Mouse (Mus musculus) stomach, postnatal 0 days (tissue): ENCODE results near the gene Abl2. TPM values are rescaled to one million over a fixed set of nuclear protein-coding genes. Genes with fewer than 3 reads are reported as not detected.
A peak's percentile ranks its signal among the peaks of the same experiment; 100 is the strongest.

Experiments
- ATAC-seq: fragments of 200-750 bp; cut with Nextera tagmentation; 2 replicates; pipeline ENCODE4 v1.8.0; 2017; ENCODE audit not compliant: low FRiP score, low TSS enrichment
- DNase-seq: peaks from one replicate; pipeline ENCODE4 v3.0.0-alpha.2; 2016; ENCODE audit warnings: low spot score
- H3K27ac ChIP-seq: fragments of 300-500 bp; sonication (generic); replicated peaks from 2 replicates; pipeline ENCODE4 v1.5.1; 2014; ENCODE audit warnings: mild to moderate bottlenecking, control low read depth
- H3K27me3 ChIP-seq: fragments of 300-500 bp; sonication (generic); 2 replicates; pipeline ENCODE4 v1.6.1; 2014; ENCODE audit warnings: low read length; ENCODE audit not compliant: control insufficient read depth, insufficient read depth
- H3K36me3 ChIP-seq: fragments of 300-500 bp; sonication (generic); 2 replicates; pipeline ENCODE4 v1.6.1; 2014; ENCODE audit warnings: low read length, mixed read lengths; ENCODE audit not compliant: control insufficient read depth, insufficient read depth
- H3K4me1 ChIP-seq: fragments of 300-500 bp; sonication (generic); replicated peaks from 2 replicates; pipeline ENCODE4 v1.6.1; 2014; ENCODE audit warnings: antibody characterized with exemption; ENCODE audit not compliant: control insufficient read depth, insufficient read depth
- H3K4me2 ChIP-seq: fragments of 300-500 bp; sonication (generic); replicated peaks from 2 replicates; pipeline ENCODE4 v1.6.1; 2014; ENCODE audit warnings: low read depth, mild to moderate bottlenecking, control low read depth, moderate library complexity
- H3K4me3 ChIP-seq: fragments of 300-500 bp; sonication (generic); 2 replicates; pipeline ENCODE4 v1.5.1; 2014; ENCODE audit warnings: low read depth, low read length, control low read depth
- H3K9ac ChIP-seq: fragments of 300-500 bp; sonication (generic); 2 replicates; pipeline ENCODE4 v1.6.1; 2014; ENCODE audit warnings: mild to moderate bottlenecking, low read length, control low read depth, mixed read lengths
- H3K9me3 ChIP-seq: fragments of 300-500 bp; sonication (generic); 2 replicates; pipeline ENCODE4 v1.6.1; 2016; ENCODE audit warnings: low read length; ENCODE audit not compliant: control insufficient read depth
- CTCF ChIP-seq: IDR thresholded peaks from 2 replicates; pipeline ENCODE4 v1.5.1; 2016; ENCODE audit warnings: antibody characterized with exemption, low read depth, mild to moderate bottlenecking, moderate library complexity
- EP300 ChIP-seq: optimal IDR thresholded peaks from 2 replicates; pipeline ENCODE3; 2016; ENCODE audit warnings: antibody characterized with exemption
- WGBS: fragments of 180-500 bp; shearing (Covaris S2); extraction: QIAGEN DNeasy Blood & Tissue Kit; methylation state at CpG from one replicate; pipeline ENCODE4 v1.1.7; 2014; 5-methylcytosine and 5-hydroxymethylcytosine counted together
- polyA plus RNA-seq: library from polyadenylated mRNA; unstranded; fragments of >200 nt; fragmentation: Nextera tagmentation; extraction: Ambion mirVana; gene quantifications from 2 replicates; pipeline ENCODE4 v1.2.1, GENCODE M21; 2015

Gene Abl2
- polyA plus RNA-seq, 1 experiment from 2014 or later: 1.4 TPM

GRCm38 (mm10) chr1:156616989-156617598 lies 58.5 kb downstream of the Abl2 start:
- H3K27me3 ChIP-seq: no peaks in the 10 kb centered on the region
- ATAC-seq (peak; percentile 48; the same call in 1 of the 2 replicates), DNase-seq (peak; percentile 44)
- H3K9me3 ChIP-seq: no peaks in the 10 kb centered on the region
- peak overlapping the region; percentile 53 for H3K27ac ChIP-seq
- TF ChIP-seq CTCF (no peak), EP300 (no peak)
- H3K4me3 ChIP-seq: no peak overlapping the region
- 38% methylated on average over 12 of the region's 12 CpGs for WGBS
- no peak overlapping the region for H3K9ac ChIP-seq
- peaks cover 3% of the 10 kb centered on the region for H3K4me1 ChIP-seq
- H3K4me2 ChIP-seq: peak overlapping the region; percentile 2
- no peaks in the 10 kb centered on the region for H3K36me3 ChIP-seq

GRCm38 (mm10) chr1:156617811-156618210 lies 59.2 kb downstream of the Abl2 start:
- TF ChIP-seq CTCF: no peak
- no peak for TF ChIP-seq EP300
- H3K9me3 ChIP-seq: no peaks in the 10 kb centered on the region
- no peak overlapping the region for H3K4me3 ChIP-seq
- WGBS: 70% methylated on average over 4 of the region's 4 CpGs
- H3K4me1 ChIP-seq: peaks cover 3% of the 10 kb centered on the region
- H3K27ac ChIP-seq: no peak overlapping the region; the same call in 1 of the 2 replicates
- H3K27me3 ChIP-seq: no peaks in the 10 kb centered on the region
- no peak for ATAC-seq
- DNase-seq: no peak
- peaks cover 2% of the 10 kb centered on the region; the same call in 1 of the 2 replicates for H3K36me3 ChIP-seq
- H3K4me2 ChIP-seq: no peak overlapping the region
- no peak overlapping the region for H3K9ac ChIP-seq

GRCm38 (mm10) chr1:156620292-156620909 lies 61.8 kb downstream of the Abl2 start:
- Histone ChIP-seq H3K9ac (no peak overlapping the region), H3K27me3 (no peaks in the 10 kb centered on the region), H3K27ac (no peak overlapping the region), H3K36me3 (peaks cover 6% of the 10 kb centered on the region; the same call in 1 of the 2 replicates), H3K4me1 (peaks cover 3% of the 10 kb centered on the region; the same call in 1 of the 2 replicates), H3K4me2 (no peak overlapping the region), H3K4me3 (no peak overlapping the region), H3K9me3 (no peaks in the 10 kb centered on the region)
- 75% methylated on average over 4 of the region's 4 CpGs for WGBS
- DNase-seq (no peak), ATAC-seq (no peak)
- no peak for TF ChIP-seq EP300
- no peak for TF ChIP-seq CTCF

GRCm38 (mm10) chr1:156620951-156621350 lies 62.4 kb downstream of the Abl2 start:
- Histone ChIP-seq H3K36me3 (peaks cover 6% of the 10 kb centered on the region; the same call in 1 of the 2 replicates), H3K27ac (no peak overlapping the region), H3K27me3 (no peaks in the 10 kb centered on the region), H3K4me3 (no peak overlapping the region), H3K4me2 (no peak overlapping the region), H3K9ac (no peak overlapping the region), H3K4me1 (peaks cover under 1% of the 10 kb centered on the region; the same call in 1 of the 2 replicates), H3K9me3 (no peaks in the 10 kb centered on the region)
- WGBS: 46% methylated on average over 3 of the region's 3 CpGs
- TF ChIP-seq EP300 (no peak), CTCF (no peak)
- no peak for DNase-seq
- ATAC-seq: no peak

GRCm38 (mm10) chr1:156624231-156624630 lies 65.6 kb downstream of the Abl2 start:
- Histone ChIP-seq H3K4me1 (no peaks in the 10 kb centered on the region), H3K27me3 (no peaks in the 10 kb centered on the region), H3K36me3 (peaks cover 6% of the 10 kb centered on the region; the same call in 1 of the 2 replicates), H3K9ac (no peak overlapping the region), H3K4me3 (no peak overlapping the region), H3K9me3 (no peaks in the 10 kb centered on the region), H3K27ac (no peak overlapping the region), H3K4me2 (no peak overlapping the region)
- TF ChIP-seq CTCF: no peak
- no peak for TF ChIP-seq EP300
- DNase-seq (no peak), ATAC-seq (no peak)
- 32% methylated on average over 1 of the region's 1 CpGs for WGBS

GRCm38 (mm10) chr1:156626729-156627128 lies 68.1 kb downstream of the Abl2 start:
- ATAC-seq: no peak

More at GRCm38 (mm10) chr1:156626729-156627128, 68.1 kb downstream of the Abl2 start:
- no peak for DNase-seq
- Histone ChIP-seq H3K27ac (no peak overlapping the region), H3K4me2 (no peak overlapping the region), H3K36me3 (peaks cover 14% of the 10 kb centered on the region; the same call in 1 of the 2 replicates), H3K27me3 (no peaks in the 10 kb centered on the region), H3K9ac (no peak overlapping the region), H3K9me3 (no peaks in the 10 kb centered on the region), H3K4me1 (no peaks in the 10 kb centered on the region), H3K4me3 (no peak overlapping the region)
- TF ChIP-seq CTCF (peak; percentile 57), EP300 (no peak)
- 77% methylated on average over 4 of the region's 4 CpGs for WGBS
